Mouse (Mus musculus) cerebellum, adult 2 months (tissue): Measurements from ENCODE around the gene Nos3.

Source experiments
- CTCF ChIP-seq: fragments of 200-500 bp; IDR thresholded peaks from 2 replicates; pipeline ENCODE4 v1.5.1; 2011; ENCODE audit warnings: low read depth, mild to moderate bottlenecking, control low read depth, low read length, moderate library complexity, borderline replicate concordance; ENCODE audit not compliant: insufficient read depth
- POLR2A ChIP-seq: fragments of 200-500 bp; IDR thresholded peaks from 2 replicates; pipeline ENCODE4 v1.6.1; 2011; ENCODE audit warnings: low read length, control low read depth, borderline replicate concordance; ENCODE audit not compliant: insufficient read depth

GRCm38 (mm10) chr5:24350073-24350472 is 14.5 kb upstream of the Nos3 start:
- no peak for TF ChIP-seq CTCF
- TF ChIP-seq POLR2A: no peak
